Mouse (Mus musculus): Measurements from ENCODE around the gene Gcgr.
A peak's percentile ranks its signal among the peaks of the same experiment; 100 is the strongest.

Gene Gcgr

DNA sequence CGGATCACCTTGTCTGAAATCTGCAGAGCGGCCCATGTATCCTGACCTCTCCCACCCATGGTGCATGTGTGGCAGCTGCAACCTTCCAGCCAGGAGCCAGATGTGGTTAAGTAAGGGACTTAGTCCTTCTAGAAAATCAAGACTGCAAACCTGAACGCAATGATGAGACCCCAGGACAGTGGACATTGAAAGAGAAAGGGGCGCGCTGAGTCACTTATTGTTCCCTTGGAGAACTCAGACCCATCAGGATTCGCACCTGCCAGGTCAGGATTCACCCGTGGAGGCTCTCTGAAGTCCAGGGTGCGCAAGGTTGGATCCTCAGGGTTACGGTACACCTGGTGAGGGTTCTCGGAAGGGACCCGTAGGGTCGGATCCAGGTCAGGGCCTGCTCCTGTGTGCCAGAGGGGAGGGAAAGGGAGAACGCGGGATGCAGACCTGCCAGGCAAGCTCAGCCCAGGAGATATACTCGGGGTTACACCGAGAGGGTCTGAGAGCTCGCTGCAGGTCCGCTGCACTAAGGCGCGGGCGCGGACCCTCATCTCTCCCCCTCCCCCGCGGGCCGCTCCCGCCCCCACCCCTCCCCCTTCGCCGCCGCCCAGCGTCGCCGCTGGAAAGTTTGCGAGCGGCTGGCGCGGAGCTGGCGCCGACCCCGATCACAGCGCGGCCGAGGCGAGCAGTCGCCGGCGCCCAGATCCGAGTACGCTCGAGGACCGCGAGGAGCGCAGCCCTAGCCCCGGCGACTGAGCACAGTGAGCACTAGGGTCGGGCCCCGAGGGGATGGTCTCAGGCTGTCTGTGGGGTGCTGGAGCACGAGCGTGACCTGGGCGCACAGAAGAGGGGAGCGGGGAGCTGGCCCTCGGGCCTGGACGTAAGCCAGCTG, at the start of gene Gcgr:
Gene Gcgr (plus strand): TSS at position 615 of the 880 bp plus-strand sequence.
- DNase-seq (ENCODE audit: low spot score): no peak

DNA sequence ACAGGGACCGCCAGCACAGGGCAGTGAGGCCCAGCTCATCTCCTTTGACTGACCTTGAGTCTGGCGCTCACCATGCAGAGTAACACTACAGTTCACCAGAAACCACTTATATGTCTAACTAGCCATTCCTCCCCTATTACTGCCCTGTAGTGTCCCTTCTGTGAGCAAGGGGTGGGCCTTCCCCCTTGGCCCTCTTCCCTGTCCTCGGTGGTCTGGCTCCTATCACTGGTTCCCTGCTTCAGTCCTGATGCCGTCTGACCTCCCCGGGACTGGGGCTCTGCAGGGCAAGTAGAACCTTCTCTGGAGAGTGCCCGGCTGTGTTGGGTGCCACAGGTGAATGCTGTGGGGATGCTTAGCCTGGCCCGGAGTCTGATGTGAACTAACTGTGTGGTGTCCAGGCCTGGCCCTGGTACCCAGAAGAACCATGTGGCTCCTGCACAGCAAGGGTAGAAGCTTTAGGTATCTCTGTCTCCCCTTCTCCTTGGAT, 47.0 kb upstream of the Gcgr start:
- DNase-seq (ENCODE audit: low spot score): no peak

DNA sequence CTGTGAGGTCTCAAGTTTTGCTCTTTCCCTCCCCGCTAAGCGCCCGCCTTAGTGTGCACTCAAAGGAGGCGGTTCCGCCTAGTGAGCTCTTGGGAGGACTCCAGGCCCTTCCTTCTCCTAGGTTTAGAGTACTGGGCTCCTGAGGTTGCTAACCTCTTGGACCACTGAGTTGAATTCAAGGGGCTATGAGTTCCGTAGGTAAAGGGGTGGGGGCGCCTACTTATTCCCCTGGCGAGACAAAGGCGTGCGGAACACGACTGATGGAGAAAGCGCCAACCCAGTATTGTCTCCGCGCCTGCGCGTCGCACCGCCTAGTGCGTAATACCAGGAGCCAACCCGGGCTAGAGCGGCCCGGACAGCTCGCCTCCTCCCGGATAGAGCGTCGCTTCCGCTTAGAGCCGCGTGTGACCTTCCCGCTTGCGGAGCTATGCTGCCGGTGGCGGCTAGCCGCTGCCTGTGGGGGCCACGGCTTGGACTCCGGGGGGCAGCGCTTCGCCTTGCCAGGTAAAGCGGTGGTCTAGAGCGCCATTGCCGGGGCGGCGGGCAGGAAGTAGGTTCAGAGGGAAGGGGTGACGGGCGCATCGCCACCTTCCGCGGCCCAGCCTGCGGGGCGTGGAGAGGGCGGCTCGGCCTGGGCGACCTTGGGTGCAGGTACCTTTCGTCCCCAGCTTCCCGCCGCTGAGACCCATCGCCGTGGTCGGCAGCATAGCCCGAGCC, 46.1 kb upstream of the Gcgr start, which contains the start of gene Mrpl12:
Gene Mrpl12 (plus strand): TSS at position 349 of the 717 bp plus-strand sequence.
- DNase-seq (ENCODE audit: low spot score): peak; percentile 57

DNA sequence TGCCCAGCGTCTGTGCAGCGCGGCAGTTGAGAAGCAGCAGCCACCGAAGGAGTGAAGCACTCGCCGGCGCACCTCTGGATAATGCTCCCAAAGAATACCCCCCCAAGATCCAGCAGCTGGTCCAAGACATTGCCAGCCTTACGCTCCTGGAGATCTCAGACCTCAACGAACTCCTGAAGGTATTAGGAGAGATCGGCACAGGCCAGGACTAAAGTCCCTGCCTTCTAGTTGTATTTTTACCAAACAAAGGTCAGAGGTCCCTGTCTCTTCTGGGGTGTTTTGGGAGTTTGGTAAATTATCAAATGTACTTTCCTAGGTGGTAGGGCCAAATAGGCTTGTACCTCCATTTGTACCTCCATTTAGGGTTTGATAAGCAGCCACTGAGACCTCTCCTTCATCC, 45.2 kb upstream of the Gcgr start:
- no peak for DNase-seq (ENCODE audit: low spot score)

DNA sequence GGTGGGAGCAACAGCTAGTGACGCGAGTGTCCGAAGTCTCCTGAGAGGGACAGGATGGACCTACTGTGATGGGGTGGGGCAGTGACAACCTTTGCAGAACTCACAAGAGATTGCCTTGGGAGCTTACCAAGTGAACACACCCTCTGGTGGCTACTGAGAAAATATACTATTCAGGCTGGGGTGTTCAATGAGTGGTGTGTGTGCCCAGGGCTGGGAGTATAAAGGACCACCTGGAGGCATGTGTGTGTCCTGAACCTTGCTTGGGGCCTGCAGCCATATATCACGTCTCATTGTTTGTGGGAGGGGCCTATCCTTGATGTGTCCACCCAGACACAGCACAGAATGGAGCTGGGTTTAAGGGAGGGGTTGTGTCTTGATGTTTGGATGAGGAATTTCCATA, 42.0 kb upstream of the Gcgr start:
- DNase-seq (ENCODE audit: low spot score): no peak

DNA sequence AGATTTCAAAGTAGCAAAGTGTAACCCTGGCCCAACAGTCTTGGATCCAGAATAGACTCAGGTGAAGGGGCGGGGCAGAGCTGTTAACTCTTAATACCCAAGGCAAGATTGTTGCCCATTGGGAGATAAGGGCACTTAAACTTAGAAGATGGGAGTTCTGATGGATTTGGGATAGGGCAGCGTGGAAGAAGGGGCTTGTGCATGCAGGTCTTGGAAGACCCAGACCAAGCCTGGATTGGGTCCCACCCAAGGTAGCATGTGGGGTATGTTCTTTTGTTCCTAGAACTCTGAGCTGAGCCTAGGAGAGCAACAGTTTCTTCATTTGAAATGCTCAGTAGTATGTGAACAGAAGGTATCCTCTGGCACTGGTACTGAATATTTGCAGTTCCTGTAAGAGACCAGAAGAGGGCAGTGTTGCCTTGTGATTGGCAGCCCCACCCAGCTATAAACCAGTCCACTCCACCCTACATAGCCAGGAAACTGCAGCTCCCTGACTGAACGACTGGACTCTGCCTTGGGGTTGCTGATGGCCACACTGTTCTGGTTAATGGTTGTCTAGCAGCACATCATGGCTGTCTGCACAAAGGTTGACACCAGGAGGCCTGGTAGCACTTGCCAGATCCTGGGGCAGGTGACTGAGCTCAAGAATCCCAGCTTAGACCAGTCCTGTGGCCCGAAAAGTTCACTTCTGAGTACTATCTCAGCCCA, 41.3 kb upstream of the Gcgr start:
- no peak for DNase-seq (ENCODE audit: low spot score)

DNA sequence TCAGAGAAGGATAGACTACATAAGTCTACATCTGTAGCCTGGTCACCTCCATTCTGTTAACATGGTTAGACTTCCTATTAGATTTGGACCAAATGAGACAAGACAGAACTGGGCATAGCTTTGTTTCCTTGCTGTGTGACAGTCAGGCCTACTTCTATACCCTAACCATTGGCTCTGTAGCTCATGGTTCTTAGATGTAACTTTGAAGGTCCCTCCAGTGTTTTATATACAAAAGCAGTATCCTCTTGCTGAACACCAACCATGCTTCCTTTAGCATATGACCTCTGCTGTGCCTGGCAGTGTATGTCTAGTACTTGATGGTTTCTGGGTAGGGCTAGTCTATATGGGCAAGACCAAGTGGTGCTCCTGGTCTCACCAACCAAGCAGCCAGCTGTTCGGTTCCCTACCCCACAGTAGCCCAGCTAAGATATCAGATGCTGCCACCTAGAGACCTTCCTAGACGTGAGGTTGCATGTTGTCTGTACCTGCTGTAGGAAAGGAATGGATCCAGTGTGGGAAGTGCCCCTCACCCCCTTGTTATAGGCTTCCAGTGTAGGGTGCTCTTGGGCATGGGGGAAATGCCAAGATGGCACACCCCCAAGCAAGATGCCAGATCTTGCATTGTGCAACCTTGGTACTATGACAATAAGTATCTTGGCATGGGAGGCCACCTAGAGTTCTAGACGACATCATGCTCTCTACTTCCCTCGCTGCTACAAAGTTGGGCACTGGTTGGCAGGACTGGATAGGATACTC, 40.0 kb upstream of the Gcgr start:
- no peak for DNase-seq (ENCODE audit: low spot score)

DNA sequence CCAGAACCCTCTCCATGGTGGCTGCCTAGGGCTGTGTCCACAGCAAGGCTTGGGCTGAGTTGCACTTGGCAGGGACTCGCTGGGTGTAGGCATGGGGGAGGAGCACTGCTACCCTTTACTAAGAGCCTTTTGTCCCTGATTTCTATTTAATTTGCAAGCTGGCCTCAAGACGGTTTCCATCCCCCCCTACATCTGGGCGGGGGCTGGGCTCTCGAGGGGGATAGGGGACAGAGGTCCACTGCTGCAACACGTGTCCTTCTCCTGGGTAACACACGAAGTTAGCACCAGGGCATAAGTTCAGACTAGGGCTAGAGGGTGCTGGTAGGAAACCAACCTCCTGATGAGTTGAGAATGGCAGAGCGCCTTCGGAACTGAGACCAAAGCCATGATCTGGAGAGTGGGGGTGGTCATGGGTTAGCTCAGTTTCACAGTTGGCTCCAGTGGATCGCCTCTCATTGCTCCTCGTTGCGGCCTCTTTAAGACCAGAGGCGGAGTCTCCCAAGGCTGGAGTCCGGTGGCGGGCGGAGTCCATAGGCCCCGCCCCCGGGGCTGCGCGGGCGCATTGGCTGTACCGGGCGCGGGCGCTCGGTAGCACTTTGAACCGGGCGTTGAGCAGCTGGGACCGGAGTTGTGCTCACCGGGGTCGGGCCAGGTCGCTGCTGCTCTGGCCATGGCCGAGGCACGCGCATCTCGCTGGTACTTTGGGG, 39.0 kb upstream of the Gcgr start, which contains the start of gene Slc25a10:
Gene Slc25a10 (plus strand): TSS at position 524 of the 707 bp plus-strand sequence.
- peak; percentile 40 for DNase-seq (ENCODE audit: low spot score)

DNA sequence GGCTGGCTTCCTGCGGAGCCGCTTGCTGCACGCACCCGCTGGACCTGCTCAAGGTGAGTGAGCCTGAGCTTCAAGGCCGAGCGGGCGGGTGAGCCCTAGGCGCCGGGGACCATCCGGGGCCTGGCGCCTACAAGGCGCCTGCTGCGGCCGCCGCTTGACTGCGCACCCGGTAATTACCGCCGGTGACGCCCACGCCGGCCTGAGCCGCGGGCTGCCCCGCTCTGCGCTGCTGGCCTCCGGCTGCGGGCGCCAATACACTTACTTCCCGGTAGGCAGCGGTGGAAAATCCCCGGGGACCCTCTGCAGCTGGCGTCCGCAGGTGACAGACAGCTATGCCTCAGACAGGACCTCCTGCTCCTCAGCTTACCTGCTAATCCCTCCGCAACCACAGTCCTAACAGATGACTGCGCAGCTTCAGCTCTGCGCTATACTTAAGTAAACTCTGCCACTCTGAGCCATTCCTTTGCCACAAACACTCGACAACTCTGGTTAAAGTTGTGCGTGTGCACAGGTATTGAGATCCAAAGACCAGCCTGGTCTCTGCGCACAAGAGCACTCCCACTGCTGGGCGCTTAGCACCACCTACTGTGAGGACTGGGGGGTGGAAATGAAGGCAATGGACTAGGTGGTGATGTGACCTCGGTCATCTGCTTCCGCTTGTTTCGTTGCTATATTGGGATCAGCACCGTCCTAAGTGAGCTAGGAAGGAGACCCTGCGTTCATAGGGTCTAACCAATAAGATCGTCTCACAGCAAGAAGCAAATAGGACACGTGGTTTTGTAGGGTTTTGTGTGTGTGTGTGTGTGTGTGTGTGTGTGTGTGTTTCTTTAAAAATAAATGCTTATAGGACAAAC, 38.2 kb upstream of the Gcgr start:
- no peak for DNase-seq (ENCODE audit: low spot score)

DNA sequence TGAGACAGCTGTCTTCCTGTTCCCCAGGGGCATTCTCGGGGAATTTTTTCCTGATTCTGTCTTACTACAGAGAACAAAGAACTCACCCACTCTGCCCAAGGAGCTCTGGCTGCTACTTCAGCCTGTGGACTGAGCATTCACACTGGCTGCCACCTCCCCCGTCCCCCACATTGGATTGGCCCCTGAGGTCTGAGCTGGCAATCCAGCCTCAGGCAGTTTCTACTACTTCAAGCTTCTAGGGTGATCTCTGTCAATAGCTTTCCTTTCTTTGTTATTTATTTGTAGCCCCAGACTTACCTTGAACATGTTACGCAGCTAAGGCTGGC, 37.7 kb upstream of the Gcgr start:
- no peak for DNase-seq (ENCODE audit: low spot score)

DNA sequence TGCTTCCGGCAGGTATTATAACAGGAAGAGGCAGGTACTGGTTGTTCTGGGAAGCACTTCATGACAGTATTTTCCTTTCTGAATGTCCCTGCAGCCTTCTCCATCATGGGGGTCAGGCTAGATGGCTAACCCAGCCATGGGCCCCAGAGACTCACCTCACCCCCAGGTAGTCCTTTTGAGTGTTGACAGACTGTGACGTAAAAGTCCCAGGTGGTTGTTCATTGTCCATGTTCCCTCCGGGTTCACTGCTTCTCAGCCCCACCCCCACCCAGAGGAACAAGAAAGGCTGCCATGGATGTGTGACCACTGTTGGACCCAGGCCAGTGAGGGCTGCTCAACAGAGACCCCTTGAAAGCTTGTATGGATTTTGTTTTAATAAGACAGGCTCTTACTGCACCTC, 37.1 kb upstream of the Gcgr start:
- no peak for DNase-seq (ENCODE audit: low spot score)

DNA sequence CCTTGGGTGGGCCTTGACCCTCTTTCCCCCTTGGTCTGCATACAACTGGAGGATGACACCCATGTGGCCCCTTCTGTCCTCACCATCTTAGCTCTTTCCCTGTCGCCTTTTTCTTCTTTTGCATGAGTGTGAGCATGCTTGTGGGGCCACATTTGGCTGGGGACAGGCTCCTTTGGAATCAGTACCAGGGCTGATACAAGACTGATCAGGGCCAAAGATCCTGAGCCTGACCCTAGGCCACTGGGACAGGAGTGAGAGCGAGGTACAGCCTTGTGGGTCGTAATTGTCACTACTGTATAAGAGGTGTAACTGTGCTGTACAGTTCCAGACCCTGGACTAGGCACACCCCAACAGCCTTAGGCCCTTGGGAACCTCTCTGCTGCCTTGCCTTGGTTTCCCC, 36.6 kb upstream of the Gcgr start:
- DNase-seq (ENCODE audit: low spot score): no peak

DNA sequence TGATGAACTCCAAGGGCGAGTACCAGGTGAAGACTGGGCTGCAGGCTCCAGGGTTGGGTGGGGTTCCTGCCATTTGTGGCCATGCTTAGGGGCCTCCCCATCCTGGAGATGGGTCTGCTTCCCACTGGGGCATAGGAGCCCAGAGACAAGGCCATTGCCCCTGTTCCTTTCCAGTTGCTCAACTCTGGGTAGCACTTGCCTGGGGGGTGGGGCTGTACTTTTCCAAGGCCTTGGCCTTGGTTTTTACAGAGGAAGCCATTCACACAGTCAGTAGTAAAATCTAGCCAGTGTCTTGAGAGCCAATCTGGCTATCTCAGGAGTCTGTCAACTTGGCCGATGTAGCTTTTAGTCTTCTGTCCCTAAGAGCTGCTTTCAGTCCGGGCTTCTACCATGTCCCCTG, 33.1 kb upstream of the Gcgr start:
- no peak for DNase-seq (ENCODE audit: low spot score)

DNA sequence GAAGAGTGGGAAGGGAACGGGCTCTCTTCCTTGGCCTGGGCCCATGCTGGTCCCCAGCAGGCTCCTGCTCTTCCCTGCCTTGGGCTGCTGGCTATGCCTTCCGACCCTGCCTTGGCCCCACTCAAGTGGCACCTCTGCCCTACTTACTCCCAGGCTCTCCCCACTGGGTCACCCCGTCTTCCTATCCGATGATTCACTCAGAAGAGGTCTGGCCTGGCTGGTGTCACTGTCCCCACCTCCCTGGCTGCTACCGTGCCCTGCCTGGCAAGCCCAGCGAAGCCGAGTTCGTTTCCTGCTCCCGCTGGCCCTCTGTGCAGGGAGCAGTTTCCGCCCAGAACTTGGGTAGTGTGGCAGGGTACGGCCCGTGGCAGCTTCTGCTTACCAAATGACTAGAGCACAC, 32.3 kb upstream of the Gcgr start:
- no peak for DNase-seq (ENCODE audit: low spot score)

DNA sequence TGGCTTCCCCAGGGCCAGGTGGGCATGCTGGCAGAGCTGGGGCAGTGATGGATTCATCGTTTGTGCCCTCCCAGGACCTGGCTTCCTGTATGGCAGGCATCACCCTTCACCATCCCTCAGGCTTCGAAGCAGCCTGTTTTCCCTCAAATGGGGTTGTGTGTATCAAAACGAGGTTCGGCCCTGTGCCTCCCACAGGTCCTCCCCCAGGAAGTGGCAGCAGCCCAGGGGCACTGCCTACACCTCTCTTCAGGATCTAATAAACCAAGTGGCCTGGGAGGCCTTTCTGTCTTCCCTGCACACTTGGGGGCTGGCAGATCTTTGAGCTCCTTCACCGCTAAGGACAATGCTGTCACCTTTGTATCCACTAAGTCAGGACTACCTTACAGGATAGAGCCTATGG, 31.6 kb upstream of the Gcgr start:
- no peak for DNase-seq (ENCODE audit: low spot score)

DNA sequence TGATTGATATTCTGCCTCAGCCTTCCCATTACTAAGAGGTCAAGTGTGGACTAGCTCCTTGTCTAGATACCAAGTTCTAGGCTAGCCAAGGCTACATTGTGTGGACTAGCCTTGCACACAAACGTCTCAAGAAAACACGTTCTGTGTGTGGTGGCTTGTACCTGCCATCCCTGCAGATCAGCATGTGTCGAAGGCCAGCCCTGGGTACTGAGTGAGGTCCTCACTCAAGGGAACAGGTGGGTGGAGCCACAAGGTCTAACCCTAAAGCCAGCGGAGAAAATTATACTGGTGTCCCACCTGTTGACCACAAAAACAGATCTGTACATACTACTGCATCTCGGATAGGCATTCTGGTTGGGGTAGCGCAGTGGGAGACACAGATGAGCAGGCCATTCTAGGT, 30.6 kb upstream of the Gcgr start:
- no peak for DNase-seq (ENCODE audit: low spot score)

DNA sequence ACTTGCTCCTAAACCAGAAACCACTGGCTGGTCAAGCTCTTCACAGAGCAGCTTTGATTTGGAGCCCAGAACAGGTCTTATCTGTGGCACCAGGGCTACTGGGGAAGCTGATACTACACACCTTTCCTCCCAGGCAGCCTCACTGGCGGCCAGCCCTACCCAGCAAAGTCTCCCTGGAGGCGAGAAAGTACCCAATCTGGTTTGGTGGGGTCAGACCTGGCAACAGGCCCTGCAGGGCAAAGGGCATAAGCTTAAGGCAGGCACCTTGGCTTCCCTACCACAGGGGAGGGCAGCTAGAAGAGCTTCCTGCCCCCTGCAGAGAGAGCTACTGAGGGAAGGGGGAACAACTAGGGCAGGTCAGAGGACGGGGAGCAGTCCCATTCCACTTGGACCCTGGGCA, 30.1 kb upstream of the Gcgr start:
- DNase-seq (ENCODE audit: low spot score): no peak

DNA sequence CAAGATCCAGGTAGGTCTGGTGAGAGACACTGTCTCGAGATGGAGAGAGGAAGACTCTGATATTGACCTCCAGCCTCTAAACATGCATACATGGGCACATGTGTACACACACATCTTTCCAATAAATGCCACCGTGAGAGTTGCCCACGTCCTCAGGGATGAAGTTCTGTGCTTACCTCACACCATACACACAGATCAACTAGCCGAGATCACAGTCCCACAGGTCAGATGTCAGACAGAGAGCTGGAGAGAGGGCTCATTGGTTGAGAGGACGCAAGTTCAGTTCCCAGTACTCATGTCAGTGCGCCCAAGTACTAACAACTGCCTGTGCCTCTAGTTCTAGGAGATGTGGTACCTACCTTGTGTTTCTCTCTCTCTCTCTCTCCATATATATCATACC, 29.5 kb upstream of the Gcgr start:
- no peak for DNase-seq (ENCODE audit: low spot score)

DNA sequence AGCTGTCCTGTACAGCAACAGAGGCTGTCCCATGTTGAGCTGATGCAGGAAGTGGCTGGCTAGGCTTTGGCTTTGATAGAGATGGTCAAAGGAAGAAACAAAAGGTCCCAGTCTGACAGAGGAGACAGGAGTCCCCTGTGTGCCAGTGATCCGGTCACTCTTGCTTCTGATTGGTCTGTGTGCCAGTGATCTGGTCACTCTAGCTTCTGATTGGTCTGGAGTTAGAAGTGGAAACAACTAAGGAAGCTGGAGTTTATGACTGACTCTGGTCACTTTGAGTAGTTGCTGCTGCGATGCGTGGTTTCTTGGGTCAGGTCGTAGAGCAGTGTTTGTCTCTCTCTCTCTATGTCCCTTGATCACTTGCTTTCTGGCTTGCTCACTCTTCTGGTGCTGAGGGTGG, 28.8 kb upstream of the Gcgr start:
- DNase-seq (ENCODE audit: low spot score): no peak

DNA sequence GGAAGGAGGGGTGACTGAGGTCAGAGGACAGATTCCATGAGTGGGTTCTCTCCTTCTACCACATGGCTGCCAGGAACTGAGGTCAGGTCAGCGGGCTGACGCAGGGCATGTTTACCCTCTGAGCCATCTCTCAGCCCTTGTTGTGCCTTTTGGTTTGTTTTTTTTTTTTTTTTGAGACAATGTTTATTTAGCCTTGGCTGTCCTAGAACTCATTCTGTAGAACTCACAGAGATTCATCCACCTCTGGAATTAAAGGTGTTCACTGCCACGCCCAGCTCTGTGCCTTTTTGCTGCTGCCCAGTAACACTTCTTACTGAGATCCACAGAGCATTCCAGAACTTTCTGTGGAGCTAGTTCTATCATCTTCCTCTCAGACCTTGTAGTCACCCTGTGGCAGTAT, 24.8 kb upstream of the Gcgr start:
- DNase-seq (ENCODE audit: low spot score): no peak
